Mouse (Mus musculus): Measurements from ENCODE around the gene Pnpla1. TPM values are rescaled to one million over a fixed set of nuclear protein-coding genes. Genes with fewer than 3 reads are reported as not detected.

Pnpla1 gene
- polyA plus RNA-seq, 1 experiment from 2014 or later: 0.04 TPM

DNA sequence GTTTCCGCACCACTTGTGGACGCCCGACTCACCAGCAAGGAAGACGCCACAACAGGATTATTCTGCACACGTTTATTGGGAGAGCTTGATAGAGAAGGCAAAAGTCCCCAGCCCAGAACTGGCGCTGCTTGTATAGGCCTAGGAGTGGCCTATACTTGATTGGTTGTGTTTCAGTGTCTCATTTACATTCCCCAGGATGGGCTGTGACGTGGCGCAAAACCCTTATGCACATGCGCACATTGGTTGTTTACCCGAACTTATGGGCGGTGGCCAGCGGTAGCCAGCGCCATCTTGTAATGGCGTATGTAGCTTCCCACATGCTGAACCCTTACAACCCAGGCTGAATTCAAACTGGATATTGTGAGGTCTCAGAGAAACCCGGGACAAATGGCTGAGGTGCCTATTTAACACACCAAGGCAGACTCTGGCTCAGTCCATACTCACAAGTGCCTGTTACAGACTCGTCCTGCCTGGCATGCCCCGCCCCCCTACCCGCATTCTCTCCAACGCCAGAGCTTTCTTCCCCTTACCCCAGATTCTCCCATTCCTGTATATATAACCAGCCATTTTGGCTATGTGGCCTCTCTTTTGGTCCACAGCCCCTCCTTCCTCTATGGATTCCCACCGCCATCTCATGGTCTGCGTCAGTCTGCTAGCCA lies 37.1 kb downstream of the Pnpla1 start:
- no peaks in the 10 kb centered on the region for H3K27me3 ChIP-seq
- H3K27ac ChIP-seq (replicated peaks): no peak overlapping the region
- no peaks in the 10 kb centered on the region for H3K9me3 ChIP-seq
- no peak overlapping the region for H3K4me3 ChIP-seq
- WGBS: 94% methylated on average over 21 of the region's 21 CpGs
- no peaks in the 10 kb centered on the region for H3K4me1 ChIP-seq (replicated peaks)
- no peak overlapping the region for H3K9ac ChIP-seq
- no peak for ATAC-seq (ENCODE audit: low FRiP score, low read depth)
- H3K4me2 ChIP-seq: no peak overlapping the region
- no peaks in the 10 kb centered on the region for H3K36me3 ChIP-seq

DNA sequence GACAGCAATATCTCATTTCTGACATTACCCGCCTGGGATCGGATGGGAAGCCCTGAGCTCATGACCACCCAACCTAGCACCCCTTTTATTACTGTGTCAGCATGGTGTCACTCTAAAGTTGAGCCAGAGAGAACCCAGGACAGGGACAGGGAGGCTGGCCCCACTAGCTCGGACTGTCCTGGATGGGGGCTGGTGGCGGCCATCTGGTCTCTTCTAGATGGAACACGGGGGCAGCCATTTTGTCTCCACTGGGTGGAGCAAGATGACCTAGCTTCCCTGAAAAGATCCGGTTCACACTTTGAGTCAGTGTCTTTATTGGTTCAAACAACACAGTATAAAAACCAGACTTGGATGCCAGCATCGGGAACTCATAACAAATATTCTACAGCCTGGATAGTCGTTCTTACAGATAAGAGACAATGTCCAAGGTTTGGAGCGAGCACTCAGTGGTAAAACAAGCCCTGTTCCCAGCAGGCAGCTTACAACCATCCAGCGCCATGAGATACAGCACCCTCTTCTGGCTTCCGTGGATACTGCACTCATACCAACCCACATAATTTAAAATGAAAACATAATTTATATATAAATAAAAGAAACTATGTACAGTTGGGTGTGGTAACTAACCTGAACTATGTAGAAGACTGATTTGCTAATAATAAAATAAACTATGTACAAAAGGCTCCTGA lies 38.0 kb downstream of the Pnpla1 start:
- Histone ChIP-seq H3K4me1 (replicated peaks) (no peaks in the 10 kb centered on the region), H3K9me3 (no peaks in the 10 kb centered on the region), H3K36me3 (no peaks in the 10 kb centered on the region), H3K27ac (replicated peaks) (no peak overlapping the region), H3K4me3 (no peak overlapping the region), H3K4me2 (no peak overlapping the region), H3K27me3 (no peaks in the 10 kb centered on the region), H3K9ac (no peak overlapping the region)
- 95% methylated on average over 11 of the region's 11 CpGs for WGBS
- ATAC-seq (ENCODE audit: low FRiP score, low read depth): no peak

DNA sequence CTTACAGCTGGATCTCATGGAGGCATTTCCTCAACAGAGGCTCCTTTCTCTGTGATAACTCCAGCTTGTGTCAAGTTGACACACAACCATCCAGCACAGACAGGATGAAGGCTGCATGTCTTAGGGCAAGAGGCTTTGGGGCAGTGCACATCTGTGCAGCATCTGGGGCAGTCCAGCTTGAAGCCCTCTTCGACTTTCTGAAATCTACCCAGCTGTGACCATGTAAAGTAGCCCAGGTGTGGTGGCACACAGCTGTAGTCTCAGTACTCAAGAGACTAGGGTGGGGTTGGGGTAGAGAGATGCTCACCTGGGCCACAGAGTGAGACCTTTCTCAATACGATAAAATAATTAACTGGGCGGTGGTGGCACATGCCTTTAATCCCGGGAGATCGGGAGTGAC lies 39.6 kb downstream of the Pnpla1 start:
- H3K27ac ChIP-seq (replicated peaks): no peak overlapping the region

DNA sequence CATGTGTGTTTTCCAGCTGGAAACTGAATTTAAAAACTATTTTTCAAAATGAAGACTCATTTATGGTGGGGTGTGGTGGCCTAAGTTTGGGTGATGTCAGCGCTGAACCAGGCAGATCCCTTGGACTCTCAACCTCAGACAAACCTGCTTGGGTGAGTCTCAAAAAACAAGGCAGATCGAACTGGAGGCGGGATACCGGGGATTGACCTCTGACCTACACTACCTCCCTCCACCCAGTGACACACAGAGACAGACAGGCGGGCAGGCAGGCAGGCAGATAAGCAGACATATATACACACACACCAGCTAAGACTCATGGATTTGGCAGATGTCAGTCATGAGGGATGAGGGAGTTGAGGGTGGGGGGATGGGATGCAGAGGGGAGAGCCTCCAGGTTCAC lies 40.0 kb downstream of the Pnpla1 start:
- H3K27me3 ChIP-seq: no peaks in the 10 kb centered on the region
- no peak overlapping the region for H3K4me3 ChIP-seq
- 83% methylated on average over 5 of the region's 5 CpGs for WGBS
- H3K9ac ChIP-seq: no peak overlapping the region
- ATAC-seq (ENCODE audit: low FRiP score, low read depth): no peak
- no peaks in the 10 kb centered on the region for H3K9me3 ChIP-seq
- no peaks in the 10 kb centered on the region for H3K4me1 ChIP-seq (replicated peaks)
- H3K27ac ChIP-seq (replicated peaks): no peak overlapping the region
- no peaks in the 10 kb centered on the region for H3K36me3 ChIP-seq
- no peak overlapping the region for H3K4me2 ChIP-seq

More for the DNA sequence above, 39.6 kb downstream of the Pnpla1 start:
- Histone ChIP-seq H3K36me3 (no peaks in the 10 kb centered on the region), H3K4me1 (replicated peaks) (no peaks in the 10 kb centered on the region), H3K27me3 (no peaks in the 10 kb centered on the region), H3K9me3 (no peaks in the 10 kb centered on the region), H3K4me3 (no peak overlapping the region), H3K4me2 (no peak overlapping the region), H3K9ac (no peak overlapping the region)
- 91% methylated on average over 5 of the region's 5 CpGs for WGBS
- ATAC-seq (ENCODE audit: low FRiP score, low read depth): no peak

DNA sequence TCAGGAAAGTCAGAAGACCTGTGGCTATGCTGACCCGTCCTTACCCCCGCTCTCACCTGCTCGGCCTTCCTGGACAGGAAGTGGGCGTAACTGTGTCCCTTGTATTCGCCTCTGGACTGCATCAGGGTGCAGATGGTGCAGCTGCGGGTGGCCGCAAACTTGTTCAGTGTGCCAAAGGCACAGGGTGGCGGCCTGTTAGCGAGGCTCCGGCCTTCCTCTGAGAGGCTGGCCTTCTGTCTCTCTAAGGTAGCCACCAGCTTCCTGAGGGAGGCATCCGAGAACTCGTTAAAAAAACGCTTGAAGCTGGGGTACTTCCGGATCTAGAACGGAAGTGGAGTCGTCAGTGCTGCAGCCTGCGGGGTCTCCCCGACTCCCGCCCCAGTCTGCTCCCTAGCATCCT lies 41.2 kb downstream of the Pnpla1 start:
- Histone ChIP-seq H3K9me3 (no peaks in the 10 kb centered on the region), H3K4me1 (replicated peaks) (peaks cover 5% of the 10 kb centered on the region), H3K27ac (replicated peaks) (no peak overlapping the region), H3K4me3 (no peak overlapping the region), H3K9ac (no peak overlapping the region), H3K27me3 (no peaks in the 10 kb centered on the region), H3K36me3 (no peaks in the 10 kb centered on the region), H3K4me2 (no peak overlapping the region)
- WGBS: 74% methylated on average over 19 of the region's 19 CpGs
- ATAC-seq (ENCODE audit: low FRiP score, low read depth): no peak

- no peaks in the 10 kb centered on the region for H3K27me3 ChIP-seq
- no peak for ATAC-seq (ENCODE audit: low FRiP score, low read depth)
- 73% methylated on average over 4 of the region's 4 CpGs for WGBS
Observed at GRCm38 (mm10) chr17:28901559-28901958, 43.3 kb downstream of the Pnpla1 start.

GRCm38 (mm10) chr17:28904546-28905376 lies 46.5 kb downstream of the Pnpla1 start:
- Histone ChIP-seq H3K36me3 (no peaks in the 10 kb centered on the region), H3K9ac (peak overlapping the region; percentile 19), H3K4me2 (peak overlapping the region; percentile 2; the same call in 1 of the 2 replicates), H3K27ac (replicated peaks) (peak overlapping the region; percentile 79), H3K4me1 (replicated peaks) (peaks cover 23% of the 10 kb centered on the region), H3K4me3 (no peak overlapping the region), H3K9me3 (no peaks in the 10 kb centered on the region), H3K27me3 (peaks cover 4% of the 10 kb centered on the region; the same call in 1 of the 2 replicates)
- WGBS: 25% methylated on average over 23 of the region's 23 CpGs
- ATAC-seq (ENCODE audit: low FRiP score, low read depth): peak; percentile 93

More at GRCm38 (mm10) chr17:28901559-28901958, 43.3 kb downstream of the Pnpla1 start:
- no peak overlapping the region for H3K4me2 ChIP-seq
- no peak overlapping the region for H3K27ac ChIP-seq (replicated peaks)
- H3K9ac ChIP-seq: no peak overlapping the region
- H3K4me1 ChIP-seq (replicated peaks): peaks cover 17% of the 10 kb centered on the region
- no peaks in the 10 kb centered on the region for H3K9me3 ChIP-seq
- no peak overlapping the region for H3K4me3 ChIP-seq
- H3K36me3 ChIP-seq: no peaks in the 10 kb centered on the region

- 70% methylated on average over 13 of the region's 13 CpGs for WGBS
- H3K9me3 ChIP-seq: no peaks in the 10 kb centered on the region
- H3K27me3 ChIP-seq: peaks cover 7% of the 10 kb centered on the region; the same call in 1 of the 2 replicates
- H3K4me1 ChIP-seq (replicated peaks): peaks cover 23% of the 10 kb centered on the region
- H3K4me3 ChIP-seq: no peak overlapping the region
- peak overlapping the region; percentile 19 for H3K9ac ChIP-seq
- peak; percentile 47 for ATAC-seq (ENCODE audit: low FRiP score, low read depth)
- peak overlapping the region; percentile 2; the same call in 1 of the 2 replicates for H3K4me2 ChIP-seq
- peak overlapping the region; percentile 79 for H3K27ac ChIP-seq (replicated peaks)
- H3K36me3 ChIP-seq: no peaks in the 10 kb centered on the region
Observed at GRCm38 (mm10) chr17:28905377-28905916, 47.2 kb downstream of the Pnpla1 start.

GRCm38 (mm10) chr17:28907959-28908358 lies 49.7 kb downstream of the Pnpla1 start:
- H3K9ac ChIP-seq: no peak overlapping the region
- peaks cover 23% of the 10 kb centered on the region for H3K4me1 ChIP-seq (replicated peaks)
- H3K36me3 ChIP-seq: no peaks in the 10 kb centered on the region
- 49% methylated on average over 7 of the region's 7 CpGs for WGBS
- H3K27me3 ChIP-seq: peaks cover 7% of the 10 kb centered on the region; the same call in 1 of the 2 replicates
- H3K4me2 ChIP-seq: no peak overlapping the region
- ATAC-seq (ENCODE audit: low FRiP score, low read depth): no peak
- H3K4me3 ChIP-seq: no peak overlapping the region
- no peak overlapping the region for H3K27ac ChIP-seq (replicated peaks)
- H3K9me3 ChIP-seq: no peaks in the 10 kb centered on the region

DNA sequence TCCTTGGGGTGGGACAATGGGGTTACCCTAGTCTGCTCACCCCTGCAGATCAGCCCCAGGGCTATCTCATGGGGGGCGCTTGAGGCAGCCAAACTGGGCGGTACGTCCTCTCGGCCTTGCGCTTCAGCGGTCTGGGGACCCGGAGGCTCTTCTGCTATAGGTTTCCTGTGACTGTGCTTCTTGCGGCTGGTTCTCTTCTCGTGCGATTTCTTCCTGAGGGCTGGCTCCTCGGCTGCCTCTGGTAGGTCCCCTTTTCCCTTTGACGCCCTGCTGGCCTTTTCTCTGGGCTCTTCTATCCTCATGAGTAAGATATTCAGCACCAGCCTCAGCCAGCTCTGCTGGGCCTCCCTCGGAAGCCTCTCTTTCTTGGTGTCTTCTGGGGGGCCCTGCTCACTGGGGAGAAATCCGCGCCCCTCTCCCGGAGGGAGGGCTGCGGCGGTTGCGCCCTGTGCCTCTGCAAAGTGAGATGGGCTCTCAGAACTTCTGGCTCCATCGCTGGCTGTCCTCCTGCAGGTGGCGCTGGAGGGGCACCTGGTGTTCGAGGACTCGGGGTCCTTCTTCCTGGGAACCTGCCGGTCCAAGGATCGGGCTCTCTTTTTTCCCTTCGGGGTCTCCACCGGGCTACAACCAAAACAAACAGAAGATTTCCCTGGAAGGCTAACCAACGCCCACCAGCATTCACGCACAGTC lies 51.2 kb downstream of the Pnpla1 start:
- H3K4me3 ChIP-seq: 0 out of 2 replicates have a peak overlapping the region, but pooled peaks have one; percentile 12
- no peak for ATAC-seq (ENCODE audit: low FRiP score, low read depth)
- no peak overlapping the region for H3K9ac ChIP-seq

GRCm38 (mm10) chr17:28910139-28910538 lies 51.9 kb downstream of the Pnpla1 start:
- no peaks in the 10 kb centered on the region for H3K9me3 ChIP-seq
- H3K9ac ChIP-seq: no peak overlapping the region
- no peak overlapping the region for H3K4me3 ChIP-seq
- no peak overlapping the region for H3K27ac ChIP-seq (replicated peaks)
- no peaks in the 10 kb centered on the region for H3K36me3 ChIP-seq
- no peak overlapping the region for H3K4me2 ChIP-seq
- 30% methylated on average over 7 of the region's 7 CpGs for WGBS
- no peak for ATAC-seq (ENCODE audit: low FRiP score, low read depth)
- peaks cover 7% of the 10 kb centered on the region; the same call in 1 of the 2 replicates for H3K27me3 ChIP-seq
- H3K4me1 ChIP-seq (replicated peaks): peaks cover 11% of the 10 kb centered on the region

More for the DNA sequence above, 51.2 kb downstream of the Pnpla1 start:
- no peaks in the 10 kb centered on the region for H3K9me3 ChIP-seq
- H3K4me2 ChIP-seq: peak overlapping the region; percentile 43
- 7% methylated on average over 29 of the region's 29 CpGs for WGBS
- H3K4me1 ChIP-seq (replicated peaks): peaks cover 19% of the 10 kb centered on the region
- H3K27me3 ChIP-seq: peaks cover 7% of the 10 kb centered on the region; the same call in 1 of the 2 replicates
- H3K36me3 ChIP-seq: no peaks in the 10 kb centered on the region
- no peak overlapping the region for H3K27ac ChIP-seq (replicated peaks)
